Mouse (Mus musculus) CH12.LX (cell line): Measurements from ENCODE around the gene Gm10645. TPM values are rescaled to one million over a fixed set of nuclear protein-coding genes. Genes with fewer than 3 reads are reported as not detected.

Experiments
- DNase-seq: peaks from one replicate; pipeline ENCODE4 v3.0.0-alpha.2; 2013; ENCODE audit errors: extremely low read depth
- H3K27ac ChIP-seq: 2 replicates; pipeline ENCODE4 v1.5.1; 2012; ENCODE audit warnings: low read depth, mild to moderate bottlenecking, control low read depth, moderate library complexity; ENCODE audit not compliant: insufficient read depth
- H3K27me3 ChIP-seq: replicated peaks from 2 replicates; pipeline ENCODE3; 2012; ENCODE audit warnings: inconsistent platforms
- H3K36me3 ChIP-seq, 2 experiments: replicated peaks in 1 of 2; 2 replicates each; pipeline versions ENCODE3 to v1.6.1; 2012; ENCODE audit warnings: inconsistent platforms in 1 of 2, low read length in 1 of 2, mild to moderate bottlenecking in 1 of 2, mixed read lengths in 1 of 2, moderate library complexity in 1 of 2; ENCODE audit not compliant: control insufficient read depth in 1 of 2, insufficient read depth in 1 of 2
- H3K4me1 ChIP-seq, 2 experiments: 2 replicates each; pipeline ENCODE4 v1.6.1; 2012; ENCODE audit warnings: inconsistent platforms in 1 of 2, moderate library complexity in 1 of 2; ENCODE audit not compliant: insufficient read depth in 2 of 2, control insufficient read depth in 1 of 2
- H3K4me2 ChIP-seq: 2 replicates; pipeline ENCODE4 v1.6.1; 2012; ENCODE audit warnings: low read depth, mild to moderate bottlenecking, control low read depth; ENCODE audit not compliant: poor library complexity, insufficient read depth, severe bottlenecking
- H3K4me3 ChIP-seq, 3 experiments: fragments of 150-350 bp in 1 of 3; sonication (generic) in 1 of 3; replicated peaks in 1 of 3; 2 replicates each; pipeline versions ENCODE3 to v1.5.1; 2011 to 2012; ENCODE audit warnings: low read depth in 2 of 3, low read length in 2 of 3, mild to moderate bottlenecking in 2 of 3, moderate library complexity in 2 of 3, control low read depth in 1 of 3, improper control_type of control experiment in 1 of 3, inconsistent platforms in 1 of 3, mixed read lengths in 1 of 3; ENCODE audit not compliant: poor library complexity in 1 of 3
- H3K79me2 ChIP-seq: replicated peaks from 2 replicates; pipeline ENCODE4 v1.6.1; 2012; ENCODE audit warnings: mild to moderate bottlenecking, moderate library complexity; ENCODE audit not compliant: control insufficient read depth, poor library complexity, insufficient read depth, severe bottlenecking; ENCODE audit errors: extremely low read depth
- H3K9ac ChIP-seq: 2 replicates; pipeline ENCODE4 v1.6.1; 2012; ENCODE audit warnings: low read depth, mild to moderate bottlenecking, control low read depth, moderate library complexity; ENCODE audit not compliant: insufficient read depth
- H3K9me3 ChIP-seq: replicated peaks from 2 replicates; pipeline ENCODE3; 2012; ENCODE audit warnings: low read length, inconsistent platforms, mixed read lengths
- BHLHE40 ChIP-seq: IDR thresholded peaks from 2 replicates; pipeline ENCODE4 v1.6.1; 2011; ENCODE audit warnings: mild to moderate bottlenecking, low read depth, low read length, improper control_type of control experiment
- CHD1 ChIP-seq: IDR thresholded peaks from 2 replicates; pipeline ENCODE4 v1.6.1; 2012; ENCODE audit warnings: low read depth, low read length, improper control_type of control experiment, inconsistent platforms
- CTCF ChIP-seq, 2 experiments: IDR thresholded peaks in 1 of 2; conservative IDR thresholded peaks in 1 of 2; 2 replicates each; pipeline ENCODE4 v1.5.1; 2011 to 2012; ENCODE audit warnings: low read depth in 2 of 2, low read length in 2 of 2, improper control_type of control experiment in 1 of 2, inconsistent platforms in 1 of 2, mild to moderate bottlenecking in 1 of 2, moderate library complexity in 1 of 2
- E2F4 ChIP-seq: IDR thresholded peaks from 2 replicates; pipeline ENCODE4 v1.6.1; 2011; ENCODE audit warnings: low read depth, low read length, improper control_type of control experiment; ENCODE audit not compliant: insufficient replicate concordance
- EP300 ChIP-seq: IDR thresholded peaks from 2 replicates; pipeline ENCODE4 v1.6.1; 2011; ENCODE audit warnings: low read length, improper control_type of control experiment
- ETS1 ChIP-seq: conservative IDR thresholded peaks from 2 replicates; pipeline ENCODE4 v1.6.1; 2012; ENCODE audit warnings: low read depth, mild to moderate bottlenecking, inconsistent platforms, low read length, improper control_type of control experiment, moderate library complexity
- GABPA ChIP-seq: IDR thresholded peaks from 2 replicates; pipeline ENCODE4 v1.6.1; 2012; ENCODE audit warnings: low read depth, low read length, improper control_type of control experiment, inconsistent platforms; ENCODE audit not compliant: insufficient replicate concordance
- IRF4 ChIP-seq: IDR thresholded peaks from 2 replicates; pipeline ENCODE4 v1.6.1; 2014; ENCODE audit warnings: low read depth, mild to moderate bottlenecking, inconsistent platforms, low read length, improper control_type of control experiment
- MAFK ChIP-seq: IDR thresholded peaks from 2 replicates; pipeline ENCODE4 v1.6.1; 2011; ENCODE audit warnings: low read length, improper control_type of control experiment; ENCODE audit not compliant: insufficient replicate concordance
- MAX ChIP-seq: IDR thresholded peaks from 2 replicates; pipeline ENCODE4 v1.6.1; 2011; ENCODE audit warnings: low read length, improper control_type of control experiment
- NRF1 ChIP-seq: IDR thresholded peaks from 2 replicates; pipeline ENCODE4 v1.6.1; 2014; ENCODE audit warnings: low read depth, mild to moderate bottlenecking, inconsistent platforms, low read length, improper control_type of control experiment, moderate library complexity
- PAX5 ChIP-seq: IDR thresholded peaks from 2 replicates; pipeline ENCODE4 v1.6.1; 2012; ENCODE audit warnings: low read length, inconsistent platforms, mixed read lengths
- RAD21 ChIP-seq: IDR thresholded peaks from 2 replicates; pipeline ENCODE4 v1.6.1; 2011; ENCODE audit warnings: low read depth, mild to moderate bottlenecking, low read length, improper control_type of control experiment, moderate library complexity
- SMC3 ChIP-seq: IDR thresholded peaks from 2 replicates; pipeline ENCODE4 v1.6.1; 2011; ENCODE audit warnings: low read depth, low read length, improper control_type of control experiment
- UBTF ChIP-seq: IDR thresholded peaks from 2 replicates; pipeline ENCODE4 v1.6.1; 2012; ENCODE audit warnings: low read depth, mild to moderate bottlenecking, inconsistent platforms, low read length, improper control_type of control experiment, moderate library complexity
- USF2 ChIP-seq: conservative IDR thresholded peaks from 2 replicates; pipeline ENCODE4 v1.6.1; 2011; ENCODE audit warnings: low read depth, low read length, improper control_type of control experiment
- ZC3H11A ChIP-seq: IDR thresholded peaks from 2 replicates; pipeline ENCODE4 v1.6.1; 2012; ENCODE audit warnings: low read depth, mild to moderate bottlenecking, inconsistent platforms, low read length, improper control_type of control experiment
- ZMIZ1 ChIP-seq: IDR thresholded peaks from 2 replicates; pipeline ENCODE4 v1.6.1; 2012; ENCODE audit warnings: low read depth, mild to moderate bottlenecking, inconsistent platforms, low read length, improper control_type of control experiment
- dilution Hi-C: fragments of 300-500 bp; cut with MboI; formaldehyde crosslinking; loops from 2 replicates; pipeline ENCODE4 v1.14.3; 2020; ENCODE audit warnings: low sequenced_read_pairs; ENCODE audit not compliant: extremely low pct_unique_long_range_greater_than_20kb, extremely low pct_ligation_motif_present
- in situ Hi-C: fragments of 300-500 bp; cut with MboI; formaldehyde crosslinking; loops from 3 replicates; pipeline ENCODE4 v1.14.3; 2019; ENCODE audit warnings: low sequenced_read_pairs, low pct_ligation_motif_present, low pct_unique_long_range_greater_than_20kb, mixed read lengths
- polyA plus RNA-seq: library from polyadenylated mRNA; unstranded; fragments of >175 nt; gene quantifications from 2 replicates; pipeline ENCODE4 v1.2.1, GENCODE M21; 2012; ENCODE audit warnings: low read depth; ENCODE audit not compliant: insufficient read length
- total RNA-seq, 2 experiments: library from RNA; depleted of rRNA; stranded (reverse); fragments of 300-350 nt in 1 of 2; fragments of >200 nt in 1 of 2; gene quantifications; 2 replicates each; pipeline ENCODE4 v1.2.3; 2012 to 2014

Gm10645 gene
- total and polyA plus RNA-seq, 3 experiments, result 0.81 TPM; not detected in 2

DNA sequence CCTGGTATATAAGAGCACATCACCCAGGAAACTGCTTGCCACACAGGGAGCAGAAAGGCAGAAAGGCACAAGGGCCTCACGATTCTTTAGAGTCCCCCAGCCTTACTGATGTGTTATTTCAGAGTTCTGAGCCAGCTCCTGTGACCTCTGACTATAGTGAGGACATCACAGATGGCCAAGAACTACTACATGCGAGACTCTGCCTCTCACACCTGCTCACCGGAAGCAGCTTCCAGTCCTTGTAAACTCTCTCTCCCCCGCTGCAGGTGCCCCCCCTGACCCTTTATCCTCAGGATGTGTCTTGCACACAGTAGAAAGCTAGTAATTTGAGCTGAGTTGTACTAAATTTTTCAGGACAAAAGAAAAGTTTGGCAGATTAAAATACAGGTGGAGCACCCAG is 43.6 kb upstream of the Gm10645 start:
- TF ChIP-seq IRF4, result no peak
- no peak for TF ChIP-seq USF2
- no peak for TF ChIP-seq NRF1
- TF ChIP-seq ETS1, result no peak
- TF ChIP-seq UBTF, result no peak
- no peak for TF ChIP-seq EP300
- no peak for TF ChIP-seq PAX5
- no peak for TF ChIP-seq E2F4
- no peaks in the 10 kb centered on the region for H3K27me3 ChIP-seq
- dilution Hi-C loops (no loop called here), in situ Hi-C loops (no loop called here)
- H3K4me1 ChIP-seq, result peaks cover 0 to 3% of the 10 kb centered on the region in 2 experiments; a peak in 1 of 4 replicates
- H3K36me3 ChIP-seq, result peaks cover 0 to 4% of the 10 kb centered on the region in 2 experiments
- no peak overlapping the region for H3K4me2 ChIP-seq
- H3K27ac ChIP-seq, result no peak overlapping the region
- H3K79me2 ChIP-seq, result no peaks in the 10 kb centered on the region
- H3K9me3 ChIP-seq, result no peaks in the 10 kb centered on the region
- no peak overlapping the region for H3K4me3 ChIP-seq
- H3K9ac ChIP-seq, result no peak overlapping the region
- DNase-seq, result no peak

DNA sequence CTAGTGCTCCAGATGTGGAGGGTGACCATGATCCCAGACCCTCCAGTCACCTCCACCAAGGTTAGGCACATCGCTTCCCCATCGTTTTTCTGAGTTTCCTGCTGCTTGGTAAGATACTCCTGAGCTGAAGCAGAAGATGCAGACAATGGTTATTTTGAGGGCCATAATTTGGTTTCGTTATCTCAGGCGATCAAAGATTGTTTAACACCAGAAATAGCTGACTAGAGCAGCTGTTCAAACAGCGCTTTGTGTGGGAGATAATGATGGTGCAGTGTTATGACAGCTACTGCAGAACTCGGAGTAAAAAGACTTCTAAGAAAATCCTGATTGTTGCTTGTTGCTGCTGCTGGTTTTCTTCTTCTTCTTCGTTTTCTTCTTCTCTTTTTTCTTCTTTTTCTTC is 39.9 kb upstream of the Gm10645 start:
- peaks cover under 1 to 3% of the 10 kb centered on the region in 2 experiments; a peak in 2 of 4 replicates for H3K4me1 ChIP-seq
- no peak overlapping the region for H3K9ac ChIP-seq
- H3K79me2 ChIP-seq, result no peaks in the 10 kb centered on the region
- no peaks in the 10 kb centered on the region for H3K27me3 ChIP-seq
- no peak overlapping the region for H3K4me3 ChIP-seq
- TF ChIP-seq ETS1 (no peak), CHD1 (no peak), EP300 (no peak), E2F4 (no peak), CTCF (conservative IDR thresholded peaks at IDR 0.05 in 1 of 2, IDR thresholded peaks at IDR 0.05 in 1 of 2; ENCODE audit: low read depth in 2 of 2, low read length in 2 of 2) (no peak), SMC3 (no peak), ZC3H11A (no peak), UBTF (no peak), RAD21 (no peak), GABPA (no peak), MAX (no peak), BHLHE40 (no peak), NRF1 (no peak), MAFK (no peak), ZMIZ1 (no peak)
- no peaks in the 10 kb centered on the region for H3K9me3 ChIP-seq
- dilution Hi-C loops (no loop called here), in situ Hi-C loops (no loop called here)
- H3K36me3 ChIP-seq, result peaks cover 0 to 4% of the 10 kb centered on the region in 2 experiments
- DNase-seq, result no peak
- no peak overlapping the region for H3K4me2 ChIP-seq
- H3K27ac ChIP-seq, result no peak overlapping the region
